Mouse (Mus musculus) liver, adult 2 months (tissue): Measurements from ENCODE around the gene Cdh22.

ENCODE experiments used
- CTCF ChIP-seq: fragments of 200-500 bp; IDR thresholded peaks from 2 replicates; pipeline ENCODE4 v1.5.1; 2011; ENCODE audit warnings: low read depth, low read length, control low read depth
- POLR2A ChIP-seq: fragments of 200-500 bp; IDR thresholded peaks from 2 replicates; pipeline ENCODE4 v1.6.1; 2011; ENCODE audit warnings: low read length, control low read depth; ENCODE audit not compliant: insufficient read depth; ENCODE audit errors: extremely low read depth

DNA sequence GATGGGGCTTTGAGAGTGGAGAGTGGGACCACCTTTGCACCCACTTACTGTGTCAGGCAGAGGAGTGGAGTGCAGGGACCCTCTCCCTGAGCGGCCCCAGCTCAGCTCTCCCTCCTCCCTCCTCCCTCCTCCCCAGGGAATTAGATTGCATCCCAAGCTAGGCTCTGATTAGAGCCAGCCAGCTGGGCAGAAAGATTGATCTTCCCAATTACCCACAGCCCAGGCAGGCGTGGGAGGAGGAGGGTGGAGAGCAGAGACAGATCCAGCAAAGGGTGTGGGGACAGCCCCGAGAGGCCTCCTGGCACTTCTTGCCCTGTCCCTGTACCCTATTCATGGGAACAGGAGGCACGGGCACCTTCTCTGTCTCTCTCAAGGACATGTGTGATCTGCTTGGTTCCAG, 105.5 kb downstream of the Cdh22 start:
- TF ChIP-seq POLR2A (no peak), CTCF (no peak)
